Mouse (Mus musculus) lung, embryonic 16.5 days (tissue): Measurements from ENCODE around the gene Cdc123. TPM values are rescaled to one million over a fixed set of nuclear protein-coding genes. Genes with fewer than 3 reads are reported as not detected.

Source experiments
- ATAC-seq: fragments of 200-750 bp; cut with Nextera tagmentation; 2 replicates; pipeline ENCODE4 v1.8.0; 2017; ENCODE audit warnings: low read depth, mild to moderate bottlenecking, moderate library complexity
- H3K27ac ChIP-seq: fragments of 300-500 bp; sonication (generic); 2 replicates; pipeline ENCODE4 v1.5.1; 2014; ENCODE audit warnings: mild to moderate bottlenecking, control low read depth, low read length
- H3K27me3 ChIP-seq: fragments of 300-500 bp; sonication (generic); 2 replicates; pipeline ENCODE4 v1.6.1; 2014; ENCODE audit warnings: low read depth, low read length, mixed read lengths; ENCODE audit not compliant: control insufficient read depth, insufficient read depth
- H3K36me3 ChIP-seq: fragments of 300-500 bp; sonication (generic); 2 replicates; pipeline ENCODE4 v1.6.1; 2014; ENCODE audit warnings: low read length; ENCODE audit not compliant: control insufficient read depth, insufficient read depth
- H3K4me1 ChIP-seq: fragments of 300-500 bp; sonication (generic); replicated peaks from 2 replicates; pipeline ENCODE4 v1.6.1; 2014; ENCODE audit warnings: low read length, mixed read lengths; ENCODE audit not compliant: control insufficient read depth, insufficient read depth
- H3K4me2 ChIP-seq: fragments of 300-500 bp; sonication (generic); 2 replicates; pipeline ENCODE4 v1.6.1; 2014; ENCODE audit warnings: low read depth, low read length, control low read depth
- H3K4me3 ChIP-seq: fragments of 300-500 bp; sonication (generic); 2 replicates; pipeline ENCODE4 v1.5.1; 2014; ENCODE audit warnings: mild to moderate bottlenecking, low read length, control low read depth
- H3K9ac ChIP-seq: fragments of 300-500 bp; sonication (generic); 2 replicates; pipeline ENCODE4 v1.6.1; 2014; ENCODE audit warnings: low read length, control low read depth
- H3K9me3 ChIP-seq: fragments of 300-500 bp; sonication (generic); 2 replicates; pipeline ENCODE4 v1.6.1; 2016; ENCODE audit warnings: low read length; ENCODE audit not compliant: control insufficient read depth
- WGBS: fragments of 180-500 bp; shearing (Covaris S2); extraction: QIAGEN DNeasy Blood & Tissue Kit; methylation state at CpG from one replicate; pipeline ENCODE4 v1.1.7; 2014; 5-methylcytosine and 5-hydroxymethylcytosine counted together
- polyA plus RNA-seq: library from polyadenylated mRNA; unstranded; fragments of >200 nt; fragmentation: Nextera tagmentation; extraction: Ambion mirVana; gene quantifications from 2 replicates; pipeline ENCODE4 v1.2.1, GENCODE M21; 2015

The Cdc123 gene
- polyA plus RNA-seq, 1 experiment from 2014 or later = 271 TPM

DNA sequence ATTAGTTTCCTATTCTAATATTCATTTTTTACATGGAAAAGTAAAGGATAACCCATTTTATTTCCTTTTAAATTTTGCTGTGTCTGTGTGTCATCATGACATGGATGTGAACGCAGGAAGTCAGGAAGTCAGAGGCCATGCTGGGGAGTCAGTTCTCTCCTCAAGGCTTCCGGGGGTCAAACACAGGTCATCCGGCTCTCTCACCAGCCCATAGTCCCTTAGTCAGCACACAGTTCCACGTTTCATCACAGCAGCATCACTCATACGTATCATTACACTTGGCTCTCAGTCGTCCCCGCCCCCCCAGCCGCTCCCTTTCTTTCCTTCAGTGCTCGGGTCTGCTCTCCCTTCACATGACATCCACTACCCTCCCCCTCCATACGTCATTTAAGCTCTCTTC lies 51.2 kb downstream of the Cdc123 start:
- no peak for ATAC-seq
- no peak overlapping the region for H3K9ac ChIP-seq
- H3K4me2 ChIP-seq = no peak overlapping the region
- H3K4me3 ChIP-seq = no peak overlapping the region
- H3K4me1 ChIP-seq = no peaks in the 10 kb centered on the region
- H3K27me3 ChIP-seq = no peaks in the 10 kb centered on the region
- peaks cover 24% of the 10 kb centered on the region for H3K36me3 ChIP-seq
- H3K9me3 ChIP-seq = no peaks in the 10 kb centered on the region
- no peak overlapping the region for H3K27ac ChIP-seq
- WGBS = 78% methylated on average over 10 of the region's 10 CpGs

DNA sequence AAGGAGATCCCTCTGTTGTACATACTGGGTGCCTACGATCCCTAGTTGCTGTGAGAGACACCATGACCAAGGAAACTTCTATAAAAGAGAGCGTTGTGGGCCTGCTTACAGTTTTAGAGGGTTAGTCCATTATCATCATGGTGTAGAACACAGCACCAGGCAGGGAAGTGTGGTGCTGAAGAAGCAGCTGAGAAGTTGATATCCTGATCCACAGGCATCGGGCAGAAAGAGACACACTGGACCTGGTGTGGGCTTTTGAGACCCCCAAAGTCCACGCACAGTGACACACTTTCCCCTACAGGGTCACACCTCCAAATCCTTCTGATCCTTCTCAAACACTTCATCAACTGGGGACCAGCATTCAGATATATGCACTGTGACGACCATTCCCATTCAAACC lies 52.9 kb downstream of the Cdc123 start:
- WGBS = 87% methylated on average over 5 of the region's 5 CpGs
- Histone ChIP-seq H3K27me3 (no peaks in the 10 kb centered on the region), H3K9ac (no peak overlapping the region), H3K36me3 (peaks cover 15% of the 10 kb centered on the region), H3K27ac (no peak overlapping the region), H3K4me3 (no peak overlapping the region), H3K9me3 (no peaks in the 10 kb centered on the region), H3K4me1 (no peaks in the 10 kb centered on the region), H3K4me2 (no peak overlapping the region)
- no peak for ATAC-seq

DNA sequence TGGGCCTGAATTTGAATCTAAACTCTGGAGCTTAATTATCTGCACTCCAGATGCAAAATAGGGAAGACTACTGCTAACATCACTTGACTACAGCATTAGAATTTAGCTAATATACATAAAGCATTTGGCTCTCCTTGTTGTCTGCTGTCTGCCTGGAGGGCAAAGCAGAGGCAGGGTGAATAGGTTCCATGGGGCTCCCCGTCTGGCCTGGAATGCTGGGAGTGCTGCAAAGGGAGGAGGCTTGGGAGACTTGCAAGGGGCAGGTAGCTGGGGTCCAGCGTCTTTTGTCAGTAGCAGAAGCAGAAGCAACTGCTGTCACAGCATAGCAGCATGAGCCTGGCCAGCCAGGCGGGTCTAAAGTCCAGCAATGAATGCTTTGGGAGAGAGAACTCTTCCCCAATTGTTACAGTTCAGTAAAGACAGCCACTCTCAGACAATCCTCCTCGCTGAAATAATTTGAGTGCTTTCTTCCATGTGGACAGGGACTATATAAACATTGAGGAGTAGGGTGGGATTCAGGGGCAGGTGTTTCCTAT lies 55.3 kb downstream of the Cdc123 start:
- H3K9ac ChIP-seq = no peak overlapping the region
- H3K27me3 ChIP-seq = no peaks in the 10 kb centered on the region
- no peaks in the 10 kb centered on the region for H3K4me1 ChIP-seq
- no peaks in the 10 kb centered on the region for H3K9me3 ChIP-seq
- no peak overlapping the region for H3K27ac ChIP-seq
- 14% methylated on average over 4 of the region's 4 CpGs for WGBS
- ATAC-seq = no peak
- H3K4me3 ChIP-seq = no peak overlapping the region
- no peak overlapping the region for H3K4me2 ChIP-seq
- H3K36me3 ChIP-seq = peaks cover 7% of the 10 kb centered on the region

- 89% methylated on average over 3 of the region's 3 CpGs for WGBS
- H3K27me3 ChIP-seq = no peaks in the 10 kb centered on the region
- H3K27ac ChIP-seq = no peak overlapping the region
- H3K4me3 ChIP-seq = no peak overlapping the region
- H3K36me3 ChIP-seq = no peaks in the 10 kb centered on the region
- H3K9me3 ChIP-seq = no peaks in the 10 kb centered on the region
- no peaks in the 10 kb centered on the region for H3K4me1 ChIP-seq
- H3K9ac ChIP-seq = no peak overlapping the region
- no peak for ATAC-seq
- no peak overlapping the region for H3K4me2 ChIP-seq
Observed at GRCm38 (mm10) chr2:5787391-5787790, 57.6 kb downstream of the Cdc123 start.

DNA sequence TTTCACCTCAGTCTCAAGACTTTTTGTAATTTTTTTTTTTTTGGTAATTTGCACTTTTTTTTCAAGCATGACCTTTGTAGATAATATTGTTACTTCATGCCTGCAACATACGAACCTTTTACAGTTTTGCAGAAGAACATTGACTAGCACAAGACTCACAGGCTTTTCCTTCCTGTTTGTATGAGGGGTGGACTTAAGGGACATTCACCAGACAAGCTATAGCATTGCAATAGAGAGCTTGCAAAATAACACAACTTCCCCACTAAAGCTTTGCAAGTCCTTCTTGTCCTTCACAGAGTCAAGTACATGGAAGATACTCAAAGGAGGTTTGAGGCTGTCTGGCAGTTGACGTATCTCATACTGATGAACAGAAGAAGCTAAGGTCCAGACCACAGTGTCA lies 72.5 kb downstream of the Cdc123 start:
- H3K9me3 ChIP-seq = no peaks in the 10 kb centered on the region
- no peak for ATAC-seq
- no peak overlapping the region for H3K4me2 ChIP-seq
- H3K9ac ChIP-seq = no peak overlapping the region
- H3K27me3 ChIP-seq = no peaks in the 10 kb centered on the region
- H3K4me1 ChIP-seq = no peaks in the 10 kb centered on the region
- no peak overlapping the region for H3K4me3 ChIP-seq
- H3K27ac ChIP-seq = no peak overlapping the region
- 71% methylated on average over 2 of the region's 2 CpGs for WGBS
- H3K36me3 ChIP-seq = no peaks in the 10 kb centered on the region

DNA sequence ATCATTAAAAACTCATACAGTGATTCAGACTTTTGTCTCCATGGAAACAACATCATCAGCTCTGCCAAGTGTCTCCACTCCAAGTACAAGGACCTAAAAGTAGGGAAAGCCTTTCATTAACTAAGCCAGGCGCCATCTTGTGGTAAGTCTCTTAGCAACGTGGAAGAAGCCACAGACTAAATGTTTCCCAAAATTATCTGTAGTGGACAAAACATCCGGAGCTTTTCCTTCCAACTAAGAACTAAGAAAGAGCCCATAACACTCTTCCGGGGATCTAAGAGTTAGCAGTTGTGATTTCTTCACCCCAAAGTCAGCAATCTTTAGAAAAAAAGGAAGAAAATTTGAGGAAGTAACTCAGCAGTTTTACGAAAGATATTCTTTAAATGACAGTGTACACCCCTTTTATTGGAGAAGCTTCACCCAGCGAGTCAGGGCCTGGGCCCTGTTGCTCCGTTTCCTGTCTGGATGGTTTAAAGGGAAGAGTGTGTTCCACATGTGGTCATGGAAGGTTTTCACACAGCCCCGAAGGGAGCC lies 74.2 kb downstream of the Cdc123 start:
- Histone ChIP-seq H3K27me3 (no peaks in the 10 kb centered on the region), H3K9me3 (no peaks in the 10 kb centered on the region), H3K4me2 (no peak overlapping the region), H3K4me1 (no peaks in the 10 kb centered on the region), H3K27ac (no peak overlapping the region), H3K4me3 (no peak overlapping the region), H3K9ac (no peak overlapping the region), H3K36me3 (no peaks in the 10 kb centered on the region)
- ATAC-seq = no peak; the same call in 1 of the 2 replicates
- 47% methylated on average over 8 of the region's 8 CpGs for WGBS

GRCm38 (mm10) chr2:5769630-5770029 lies 75.3 kb downstream of the Cdc123 start:
- H3K27ac ChIP-seq = no peak overlapping the region
- no peaks in the 10 kb centered on the region for H3K27me3 ChIP-seq
- H3K9me3 ChIP-seq = no peaks in the 10 kb centered on the region
- ATAC-seq = no peak
- no peak overlapping the region for H3K4me3 ChIP-seq
- H3K9ac ChIP-seq = no peak overlapping the region
- no peaks in the 10 kb centered on the region for H3K4me1 ChIP-seq
- H3K36me3 ChIP-seq = no peaks in the 10 kb centered on the region
- no peak overlapping the region for H3K4me2 ChIP-seq

GRCm38 (mm10) chr2:5768946-5769345 lies 76.0 kb downstream of the Cdc123 start:
- 67% methylated on average over 4 of the region's 4 CpGs for WGBS
- H3K27ac ChIP-seq = no peak overlapping the region
- no peak overlapping the region for H3K4me2 ChIP-seq
- no peaks in the 10 kb centered on the region for H3K4me1 ChIP-seq
- no peak overlapping the region for H3K4me3 ChIP-seq
- H3K9me3 ChIP-seq = no peaks in the 10 kb centered on the region
- H3K36me3 ChIP-seq = no peaks in the 10 kb centered on the region
- H3K9ac ChIP-seq = no peak overlapping the region
- no peak for ATAC-seq
- H3K27me3 ChIP-seq = no peaks in the 10 kb centered on the region

DNA sequence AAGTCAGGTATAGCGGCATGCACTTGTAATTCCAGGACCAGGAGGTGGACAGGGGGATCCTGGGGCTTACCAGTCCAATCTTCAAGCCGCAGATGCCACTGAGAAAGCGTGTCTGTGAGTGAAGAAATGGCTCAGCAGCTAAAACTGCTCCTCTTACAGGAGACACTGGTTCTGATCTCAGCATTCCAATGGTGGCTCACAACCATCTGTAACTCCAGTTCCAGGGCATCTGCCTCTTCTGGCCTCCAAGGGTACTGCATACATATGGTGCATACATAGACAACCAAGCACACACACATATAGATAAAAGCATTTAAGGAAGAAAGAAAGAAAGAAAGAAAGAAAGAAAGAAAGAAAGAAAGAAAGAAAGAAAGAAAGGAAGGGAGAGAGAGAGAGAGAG lies 82.9 kb downstream of the Cdc123 start:
- Histone ChIP-seq H3K36me3 (no peaks in the 10 kb centered on the region), H3K4me1 (no peaks in the 10 kb centered on the region), H3K27ac (no peak overlapping the region), H3K27me3 (no peaks in the 10 kb centered on the region), H3K4me3 (no peak overlapping the region), H3K9ac (no peak overlapping the region), H3K4me2 (no peak overlapping the region), H3K9me3 (no peaks in the 10 kb centered on the region)
- WGBS = 91% methylated on average over 3 of the region's 3 CpGs
- ATAC-seq = no peak

GRCm38 (mm10) chr2:5760479-5761008 lies 84.4 kb downstream of the Cdc123 start:
- H3K27ac ChIP-seq = no peak overlapping the region
- WGBS = 89% methylated on average over 8 of the region's 8 CpGs
- no peaks in the 10 kb centered on the region for H3K36me3 ChIP-seq
- no peak overlapping the region for H3K4me2 ChIP-seq
- ATAC-seq = no peak
- no peaks in the 10 kb centered on the region for H3K9me3 ChIP-seq
- no peak overlapping the region for H3K4me3 ChIP-seq
- H3K9ac ChIP-seq = no peak overlapping the region
- no peaks in the 10 kb centered on the region for H3K4me1 ChIP-seq
- no peaks in the 10 kb centered on the region for H3K27me3 ChIP-seq
